Mouse (Mus musculus) liver, postnatal 0 days (tissue): ENCODE data around the gene Ints14.

Experiments used
- CTCF ChIP-seq: sonication (generic); IDR thresholded peaks from 2 replicates; pipeline ENCODE4 v1.5.1; 2016; ENCODE audit warnings: antibody characterized with exemption, low read depth
- EP300 ChIP-seq: IDR thresholded peaks from 2 replicates; pipeline ENCODE4 v1.6.1; 2016; ENCODE audit warnings: antibody characterized with exemption, low read depth, mild to moderate bottlenecking

GRCm38 (mm10) chr9:64931751-64932610, 28.7 kb upstream of the Ints14 start:
- TF ChIP-seq CTCF (no peak), EP300 (peak; percentile 47)
